Mouse (Mus musculus) megakaryocyte-erythroid progenitor cell, adult 5 weeks (primary cell): ENCODE measurements around the gene Rgs19. TPM values are rescaled to one million over a fixed set of nuclear protein-coding genes. Genes with fewer than 3 reads are reported as not detected.

ENCODE experiments used
- polyA plus RNA-seq: library from polyadenylated mRNA; stranded (reverse); fragments of >175 nt; gene quantifications from 2 replicates; pipeline ENCODE4 v1.2.3, GENCODE M21; 2012

Gene Rgs19
- polyA plus RNA-seq = 163 and 195 TPM in 2 replicates

GRCm38 (mm10) chr2:181693339-181694280, at the start of gene Rgs19:
Gene Rgs19, minus strand, starts transcription at chr2:181693977.

GRCm38 (mm10) chr2:181714903-181715326, 21.1 kb upstream of the Rgs19 start, which contains the start of gene Oprl1:
Gene Oprl1, plus strand, starts transcription at chr2:181715016.

DNA sequence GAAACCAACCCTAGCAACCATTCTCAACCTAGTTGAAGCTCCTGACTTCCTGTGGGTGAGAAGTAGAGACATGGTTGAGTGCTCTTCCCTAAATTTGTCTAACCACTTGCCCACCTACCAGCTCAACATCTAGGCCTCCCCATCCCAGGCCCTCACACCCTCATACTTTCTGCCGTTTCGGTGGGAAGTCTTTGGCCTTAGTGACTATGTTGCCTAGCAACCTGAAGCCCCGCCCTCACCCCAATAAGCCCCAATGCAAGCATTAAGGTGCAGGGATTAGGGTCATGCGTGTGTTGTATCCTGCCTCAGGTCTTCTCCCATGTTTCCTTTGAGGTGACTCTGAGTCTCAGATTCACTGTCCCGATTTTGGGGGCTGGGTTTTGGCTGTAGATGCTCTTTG, 4.5 kb upstream of the Rgs19 start, which contains the start of gene Lkaaear1:
Gene Lkaaear1 (minus strand): TSS at position 202 of the 400 bp plus-strand sequence.

GRCm38 (mm10) chr2:181679951-181680715, 13.6 kb downstream of the Rgs19 start, which contains the start of gene Tcea2:
Gene Tcea2, plus strand, starts transcription at chr2:181680310.

DNA sequence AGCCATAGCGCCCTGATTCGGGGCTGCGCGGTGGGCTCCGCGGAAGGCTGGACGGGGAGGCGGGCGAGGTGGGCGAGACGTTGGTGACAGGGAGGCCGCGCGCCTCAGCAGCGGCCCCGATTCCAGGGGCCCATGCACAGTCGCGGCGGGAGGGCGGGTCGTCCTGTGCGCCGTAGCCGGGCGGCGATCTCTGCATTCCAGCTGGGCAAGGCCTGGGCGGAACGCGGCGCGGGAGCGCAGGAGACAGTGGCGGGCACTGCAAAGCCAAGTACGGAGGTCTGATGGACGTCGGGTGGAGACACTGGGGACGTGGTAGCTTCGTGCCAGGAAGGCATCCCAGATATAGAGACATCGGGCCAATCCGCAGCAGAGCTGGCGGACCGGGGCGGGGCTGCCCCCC, 22.5 kb downstream of the Rgs19 start, which contains the start of gene Sox18:
Gene Sox18 (minus strand): TSS at position 315 of the 400 bp plus-strand sequence.

GRCm38 (mm10) chr2:181656734-181657133, 37.0 kb downstream of the Rgs19 start, which contains the start of gene Gm29797:
Gene Gm29797, plus strand, starts transcription at chr2:181657034.

Other genes starting within 250 kb of the Rgs19 start
- 1.3 and 2.0 TPM in 2 replicates for gene Zbtb46, start 234.6 kb downstream of the Rgs19 start, polyA plus RNA-seq
- 0.03 and 0.05 TPM in 2 replicates for gene Abhd16b, start 200.8 kb downstream of the Rgs19 start, polyA plus RNA-seq
- gene Tpd52l2, start 196.8 kb downstream of the Rgs19 start, polyA plus RNA-seq = 51.1 and 51.3 TPM in 2 replicates
- gene Dnajc5, start 173.5 kb downstream of the Rgs19 start, polyA plus RNA-seq = 27.2 and 29.7 TPM in 2 replicates
- 68.5 and 70.4 TPM in 2 replicates for gene Uckl1, start 109.1 kb downstream of the Rgs19 start, polyA plus RNA-seq
- gene Prpf6, start 102.1 kb downstream of the Rgs19 start, polyA plus RNA-seq = 14.2 and 19.5 TPM in 2 replicates
- 83.7 and 124 TPM in 2 replicates for gene Zfp512b, start 101.2 kb downstream of the Rgs19 start, polyA plus RNA-seq
- 6.1 and 6.3 TPM in 2 replicates for gene Samd10, start 94.8 kb downstream of the Rgs19 start, polyA plus RNA-seq
- 0.12 TPM in 1 of 2 replicates, not detected in the other for gene Gm29797, start 36.9 kb downstream of the Rgs19 start, polyA plus RNA-seq
- gene Sox18, start 22.3 kb downstream of the Rgs19 start, polyA plus RNA-seq = 0.35 and 0.37 TPM in 2 replicates
- gene Tcea2, start 13.7 kb downstream of the Rgs19 start, polyA plus RNA-seq = 9.2 and 9.4 TPM in 2 replicates
- not detected in 2 replicates for gene Lkaaear1, start 4.5 kb upstream of the Rgs19 start, polyA plus RNA-seq
- gene Oprl1, start 21.0 kb upstream of the Rgs19 start, polyA plus RNA-seq = not detected in 2 replicates
- 0.01 and 0.04 TPM in 2 replicates for gene Myt1, start 69.4 kb upstream of the Rgs19 start, polyA plus RNA-seq
- 9.0 and 10.7 TPM in 2 replicates for gene Pcmtd2, start 143.9 kb upstream of the Rgs19 start, polyA plus RNA-seq
- gene Polr3k, start 170.4 kb upstream of the Rgs19 start, polyA plus RNA-seq = 1.1 and 3.5 TPM in 2 replicates